Mouse (Mus musculus) liver, postnatal 0 days (tissue): ENCODE results near the gene Prr15l. TPM values are rescaled to one million over a fixed set of nuclear protein-coding genes. Genes with fewer than 3 reads are reported as not detected.

Source experiments
- ATAC-seq: fragments of 200-750 bp; cut with Nextera tagmentation; 2 replicates; pipeline ENCODE4 v1.8.0; 2017; ENCODE audit warnings: mild to moderate bottlenecking, moderate library complexity
- DNase-seq: peaks from one replicate; pipeline ENCODE4 v3.0.0-alpha.2; 2016
- H3K27ac ChIP-seq: fragments of 300-500 bp; sonication (generic); 2 replicates; pipeline ENCODE4 v1.5.1; 2014; ENCODE audit warnings: antibody characterized with exemption, moderate library complexity, mild to moderate bottlenecking, low read depth
- H3K27me3 ChIP-seq: fragments of 300-500 bp; sonication (generic); 2 replicates; pipeline ENCODE4 v1.6.1; 2014; ENCODE audit warnings: low read length, control low read depth, mixed read lengths; ENCODE audit not compliant: insufficient read depth
- H3K36me3 ChIP-seq: fragments of 300-500 bp; sonication (generic); replicated peaks from 2 replicates; pipeline ENCODE4 v1.6.1; 2014; ENCODE audit warnings: mild to moderate bottlenecking, control low read depth, low read length, moderate library complexity, mixed read lengths; ENCODE audit not compliant: insufficient read depth
- H3K4me1 ChIP-seq: fragments of 300-500 bp; sonication (generic); 2 replicates; pipeline ENCODE4 v1.6.1; 2014; ENCODE audit warnings: antibody characterized with exemption, mild to moderate bottlenecking, control low read depth; ENCODE audit not compliant: insufficient read depth
- H3K4me2 ChIP-seq: fragments of 300-500 bp; sonication (generic); 2 replicates; pipeline ENCODE4 v1.6.1; 2014; ENCODE audit warnings: low read depth, mild to moderate bottlenecking, low read length, moderate library complexity, mixed read lengths
- H3K4me3 ChIP-seq: fragments of 300-500 bp; sonication (generic); 2 replicates; pipeline ENCODE4 v1.5.1; 2014; ENCODE audit warnings: low read depth, low read length
- H3K9ac ChIP-seq: fragments of 300-500 bp; sonication (generic); replicated peaks from 2 replicates; pipeline ENCODE4 v1.6.1; 2014; ENCODE audit warnings: mild to moderate bottlenecking, moderate library complexity
- H3K9me3 ChIP-seq: fragments of 300-500 bp; sonication (generic); 2 replicates; pipeline ENCODE4 v1.6.1; 2016; ENCODE audit warnings: mild to moderate bottlenecking, control low read depth, low read length, mixed read lengths
- CTCF ChIP-seq: sonication (generic); IDR thresholded peaks from 2 replicates; pipeline ENCODE4 v1.5.1; 2016; ENCODE audit warnings: antibody characterized with exemption, low read depth
- EP300 ChIP-seq: IDR thresholded peaks from 2 replicates; pipeline ENCODE4 v1.6.1; 2016; ENCODE audit warnings: antibody characterized with exemption, low read depth, mild to moderate bottlenecking
- WGBS: fragments of 180-500 bp; shearing (Covaris S2); extraction: QIAGEN DNeasy Blood & Tissue Kit; methylation state at CpG from one replicate; pipeline ENCODE4 v1.1.7; 2014; ENCODE audit not compliant: insufficient replicate concordance; 5-methylcytosine and 5-hydroxymethylcytosine counted together
- polyA plus RNA-seq: library from polyadenylated mRNA; unstranded; fragments of >200 nt; fragmentation: Nextera tagmentation; extraction: Ambion mirVana; gene quantifications from 2 replicates; pipeline ENCODE4 v1.2.1, GENCODE M21; 2015

The Prr15l gene
- polyA plus RNA-seq, 1 experiment from 2014 or later = 10.1 TPM

- DNase-seq (no peak), ATAC-seq (no peak)
- Histone ChIP-seq H3K36me3 (no peaks in the 10 kb centered on the region), H3K9ac (no peak overlapping the region), H3K4me3 (no peak overlapping the region), H3K4me1 (peaks cover 36% of the 10 kb centered on the region), H3K4me2 (peak overlapping the region; percentile 79), H3K27ac (peak overlapping the region; percentile 98), H3K9me3 (no peaks in the 10 kb centered on the region), H3K27me3 (no peaks in the 10 kb centered on the region)
- 62% methylated on average over 5 of the region's 5 CpGs for WGBS
- TF ChIP-seq EP300 = no peak
- no peak for TF ChIP-seq CTCF
Observed at GRCm38 (mm10) chr11:96974813-96975212, 46.9 kb downstream of the Prr15l start.

- no peak for ATAC-seq
- Histone ChIP-seq H3K9ac (peak overlapping the region; percentile 96), H3K27ac (peak overlapping the region; percentile 98), H3K27me3 (no peaks in the 10 kb centered on the region), H3K36me3 (no peaks in the 10 kb centered on the region), H3K4me1 (peaks cover 30% of the 10 kb centered on the region), H3K4me2 (peak overlapping the region; percentile 79), H3K9me3 (no peaks in the 10 kb centered on the region), H3K4me3 (peak overlapping the region; percentile 74)
- DNase-seq = no peak
- no peak for TF ChIP-seq CTCF
- 69% methylated on average over 10 of the region's 10 CpGs for WGBS
Observed at GRCm38 (mm10) chr11:96975511-96976378, 47.8 kb downstream of the Prr15l start.

- 38% methylated on average over 3 of the region's 3 CpGs for WGBS
Observed at GRCm38 (mm10) chr11:96976379-96976687, 48.4 kb downstream of the Prr15l start.

GRCm38 (mm10) chr11:96976911-96977591 lies 49.1 kb downstream of the Prr15l start:
- H3K4me3 ChIP-seq = peak overlapping the region; percentile 74
- peak overlapping the region; percentile 98 for H3K27ac ChIP-seq
- H3K36me3 ChIP-seq = no peaks in the 10 kb centered on the region
- peak overlapping the region; percentile 79 for H3K4me2 ChIP-seq
- 0% methylated on average over 25 of the region's 50 CpGs for WGBS
- no peaks in the 10 kb centered on the region for H3K27me3 ChIP-seq
- no peak; the same call in 1 of the 2 replicates for TF ChIP-seq EP300
- peak; percentile 41; the same call in 1 of the 2 replicates for TF ChIP-seq CTCF
- peak overlapping the region; percentile 96 for H3K9ac ChIP-seq
- ATAC-seq (peak; percentile 71), DNase-seq (peak; percentile 91)
- H3K9me3 ChIP-seq = no peaks in the 10 kb centered on the region
- peaks cover 30% of the 10 kb centered on the region for H3K4me1 ChIP-seq

More at GRCm38 (mm10) chr11:96976379-96976687, 48.4 kb downstream of the Prr15l start:
- H3K4me1 ChIP-seq = peaks cover 30% of the 10 kb centered on the region
- no peaks in the 10 kb centered on the region for H3K9me3 ChIP-seq
- peak overlapping the region; percentile 98 for H3K27ac ChIP-seq
- peak overlapping the region; percentile 96 for H3K9ac ChIP-seq
- H3K4me2 ChIP-seq = peak overlapping the region; percentile 79
- ATAC-seq (no peak), DNase-seq (no peak)
- TF ChIP-seq CTCF = no peak
- TF ChIP-seq EP300 = no peak
- H3K36me3 ChIP-seq = no peaks in the 10 kb centered on the region
- H3K4me3 ChIP-seq = peak overlapping the region; percentile 74
- no peaks in the 10 kb centered on the region for H3K27me3 ChIP-seq

- peaks cover 30% of the 10 kb centered on the region for H3K4me1 ChIP-seq
Observed at GRCm38 (mm10) chr11:96977606-96978400, 49.9 kb downstream of the Prr15l start.

More at GRCm38 (mm10) chr11:96977606-96978400, 49.9 kb downstream of the Prr15l start:
- no peaks in the 10 kb centered on the region for H3K27me3 ChIP-seq
- peak overlapping the region; percentile 74 for H3K4me3 ChIP-seq
- H3K9me3 ChIP-seq = no peaks in the 10 kb centered on the region
- peak; percentile 92 for ATAC-seq
- peak overlapping the region; percentile 96 for H3K9ac ChIP-seq
- DNase-seq = peak; percentile 98
- peak overlapping the region; percentile 83 for H3K4me2 ChIP-seq
- peak overlapping the region; percentile 98 for H3K27ac ChIP-seq
- no peaks in the 10 kb centered on the region for H3K36me3 ChIP-seq
- under 1% methylated on average over 45 of the region's 45 CpGs for WGBS
- TF ChIP-seq EP300 (peak; percentile 95), CTCF (no peak)
